Mouse (Mus musculus) layer of hippocampus, adult 2 months (tissue): ENCODE data around the gene Kcnk6. TPM values are rescaled to one million over a fixed set of nuclear protein-coding genes. Genes with fewer than 3 reads are reported as not detected.
"Not testable (repeated sequence)": the region's sequence is repeated elsewhere in the genome, so short reads cannot be mapped to it uniquely, and the experiment has no call there.

Source experiments
- DNase-seq, 2 experiments: peaks; one replicate each; pipeline ENCODE4 v3.0.0; 2022; ENCODE audit warnings: low spot score in 2 of 2
- H3K27ac ChIP-seq: fragments of 200-600 bp; 2 replicates; pipeline ENCODE4 v1.8.1; 2022
- H3K4me3 ChIP-seq: fragments of 200-600 bp; 2 replicates; pipeline ENCODE4 v1.8.1; 2022; ENCODE audit warnings: mild to moderate bottlenecking
- CTCF ChIP-seq: fragments of 200-600 bp; conservative IDR thresholded peaks from 2 replicates; pipeline ENCODE4 v1.8.1; 2022; ENCODE audit warnings: antibody characterized with exemption, mild to moderate bottlenecking, moderate library complexity
- total RNA-seq, 2 experiments: library from RNA; stranded (reverse); gene quantifications; 2 replicates each; pipeline ENCODE4 v1.2.3; 2021

The Kcnk6 gene
- total RNA-seq, 2 experiments from 2014 or later = 2.2 to 2.4 TPM

GRCm38 (mm10) chr7:29259781-29260730, 27.7 kb upstream of the Kcnk6 start:
- Histone ChIP-seq H3K27ac (no peak overlapping the region), H3K4me3 (no peak overlapping the region)
- DNase-seq = no peak
- TF ChIP-seq CTCF = no peak

GRCm38 (mm10) chr7:29257368-29257767, 25.1 kb upstream of the Kcnk6 start:
- no peak for DNase-seq
- Histone ChIP-seq H3K27ac (no peak overlapping the region), H3K4me3 (no peak overlapping the region)
- no peak for TF ChIP-seq CTCF

GRCm38 (mm10) chr7:29255875-29256274, 23.6 kb upstream of the Kcnk6 start:
- Histone ChIP-seq H3K27ac (no peak overlapping the region), H3K4me3 (no peak overlapping the region)
- DNase-seq = no peak
- TF ChIP-seq CTCF = no peak

- H3K27ac ChIP-seq = no peak overlapping the region
- no peak for DNase-seq
- no peak for TF ChIP-seq CTCF
- H3K4me3 ChIP-seq = no peak overlapping the region
Measured at GRCm38 (mm10) chr7:29253842-29254241, 21.5 kb upstream of the Kcnk6 start.

GRCm38 (mm10) chr7:29251166-29251565, 18.9 kb upstream of the Kcnk6 start:
- no peak overlapping the region for H3K27ac ChIP-seq
- no peak for TF ChIP-seq CTCF
- no peak for DNase-seq

GRCm38 (mm10) chr7:29248261-29248841, 16.0 kb upstream of the Kcnk6 start, which contains the start of gene 2200002D01Rik:
2200002D01Rik (minus strand) TSS chr7:29248466.
- 0 out of 2 replicates have a peak, but pooled peaks have one; percentile 9 for TF ChIP-seq CTCF
- no peak for DNase-seq
- Histone ChIP-seq H3K27ac (no peak within 1 kb of the TSS), H3K4me3 (peak within 1 kb of the TSS; percentile 22; the same call in 1 of the 2 replicates)

More at GRCm38 (mm10) chr7:29251166-29251565, 18.9 kb upstream of the Kcnk6 start:
- H3K4me3 ChIP-seq = no peak overlapping the region

- TF ChIP-seq CTCF = no peak; the same call in 1 of the 2 replicates
- H3K27ac ChIP-seq = no peak overlapping the region
- peak overlapping the region; percentile 22; the same call in 1 of the 2 replicates for H3K4me3 ChIP-seq
- no peak for DNase-seq
Measured at GRCm38 (mm10) chr7:29247706-29248105, 15.4 kb upstream of the Kcnk6 start.

GRCm38 (mm10) chr7:29247314-29247700, 15.0 kb upstream of the Kcnk6 start:
- DNase-seq = peak; percentile 63 to 87
- H3K27ac ChIP-seq = no peak overlapping the region
- H3K4me3 ChIP-seq = no peak overlapping the region
- TF ChIP-seq CTCF = peak; percentile 95

- no peak for DNase-seq
- H3K4me3 ChIP-seq = no peak overlapping the region
- no peak overlapping the region for H3K27ac ChIP-seq
- no peak for TF ChIP-seq CTCF
Measured at GRCm38 (mm10) chr7:29246619-29247313, 14.5 kb upstream of the Kcnk6 start.

GRCm38 (mm10) chr7:29246015-29246414, 13.7 kb upstream of the Kcnk6 start:
- no peak for DNase-seq
- TF ChIP-seq CTCF = no peak
- no peak overlapping the region for H3K4me3 ChIP-seq
- no peak overlapping the region for H3K27ac ChIP-seq

GRCm38 (mm10) chr7:29244732-29245416, 12.6 kb upstream of the Kcnk6 start:
- H3K4me3 ChIP-seq = no peak overlapping the region
- DNase-seq = no peak
- H3K27ac ChIP-seq = no peak overlapping the region
- peak; percentile 71 for TF ChIP-seq CTCF

- peak; percentile 97 to 98 for DNase-seq
- H3K27ac ChIP-seq = peak within 1 kb of the TSS; percentile 94
- TF ChIP-seq CTCF = no peak; the same call in none of the 2 replicates
- H3K4me3 ChIP-seq = peak within 1 kb of the TSS; percentile 90
Measured at GRCm38 (mm10) chr7:29238019-29238967, 6.0 kb upstream of the Kcnk6 start, which contains the start of gene Yif1b. Yif1b (plus strand) TSS chr7:29238329.

- Histone ChIP-seq H3K27ac (peak overlapping the region; percentile 94), H3K4me3 (peak overlapping the region; percentile 90)
- not testable (repeated sequence) for DNase-seq
Measured at GRCm38 (mm10) chr7:29237596-29237995, 5.3 kb upstream of the Kcnk6 start.
